Mouse (Mus musculus) lung, embryonic 14.5 days (tissue): ENCODE results near the gene Yaf2. TPM values are rescaled to one million over a fixed set of nuclear protein-coding genes. Genes with fewer than 3 reads are reported as not detected.
"Not testable (repeated sequence)": the region's sequence is repeated elsewhere in the genome, so short reads cannot be mapped to it uniquely, and the experiment has no call there.

Experiments used
- ATAC-seq: fragments of 200-750 bp; cut with Nextera tagmentation; 2 replicates; pipeline ENCODE4 v1.8.0; 2017; ENCODE audit warnings: mild to moderate bottlenecking, moderate TSS enrichment, moderate library complexity; ENCODE audit not compliant: insufficient read depth
- DNase-seq: peaks from one replicate; pipeline ENCODE4 v3.0.0-alpha.2; 2015
- H3K27ac ChIP-seq: fragments of 300-500 bp; sonication (generic); 2 replicates; pipeline ENCODE4 v1.5.1; 2014; ENCODE audit warnings: low read depth, mild to moderate bottlenecking, moderate library complexity
- H3K27me3 ChIP-seq: fragments of 300-500 bp; sonication (generic); 2 replicates; pipeline ENCODE4 v1.6.1; 2014; ENCODE audit warnings: low read length, control low read depth; ENCODE audit not compliant: insufficient read depth
- H3K36me3 ChIP-seq: fragments of 300-500 bp; sonication (generic); 2 replicates; pipeline ENCODE4 v1.6.1; 2014; ENCODE audit warnings: control low read depth; ENCODE audit not compliant: insufficient read depth
- H3K4me1 ChIP-seq: fragments of 300-500 bp; sonication (generic); 2 replicates; pipeline ENCODE4 v1.6.1; 2014; ENCODE audit warnings: antibody characterized with exemption, control low read depth; ENCODE audit not compliant: insufficient read depth
- H3K4me2 ChIP-seq: fragments of 300-500 bp; sonication (generic); 2 replicates; pipeline ENCODE4 v1.6.1; 2014; ENCODE audit warnings: mild to moderate bottlenecking
- H3K4me3 ChIP-seq: fragments of 300-500 bp; sonication (generic); 2 replicates; pipeline ENCODE4 v1.5.1; 2014; ENCODE audit warnings: low read depth, low read length
- H3K9ac ChIP-seq: fragments of 300-500 bp; sonication (generic); 2 replicates; pipeline ENCODE4 v1.6.1; 2014
- H3K9me3 ChIP-seq: fragments of 300-500 bp; sonication (generic); 2 replicates; pipeline ENCODE4 v1.6.1; 2016; ENCODE audit warnings: low read depth, low read length, control low read depth
- CTCF ChIP-seq: IDR thresholded peaks from 2 replicates; pipeline ENCODE4 v1.5.1; 2016; ENCODE audit warnings: antibody characterized with exemption, low read depth
- WGBS: fragments of 180-500 bp; shearing (Covaris S2); extraction: QIAGEN DNeasy Blood & Tissue Kit; methylation state at CpG from one replicate; pipeline ENCODE4 v1.1.7; 2014; 5-methylcytosine and 5-hydroxymethylcytosine counted together
- polyA plus RNA-seq: library from polyadenylated mRNA; unstranded; fragments of >200 nt; fragmentation: Nextera tagmentation; extraction: Ambion mirVana; gene quantifications from 2 replicates; pipeline ENCODE4 v1.2.1, GENCODE M21; 2014

Gene Yaf2
- polyA plus RNA-seq = 95.3 and 97.7 TPM in 2 replicates

DNA sequence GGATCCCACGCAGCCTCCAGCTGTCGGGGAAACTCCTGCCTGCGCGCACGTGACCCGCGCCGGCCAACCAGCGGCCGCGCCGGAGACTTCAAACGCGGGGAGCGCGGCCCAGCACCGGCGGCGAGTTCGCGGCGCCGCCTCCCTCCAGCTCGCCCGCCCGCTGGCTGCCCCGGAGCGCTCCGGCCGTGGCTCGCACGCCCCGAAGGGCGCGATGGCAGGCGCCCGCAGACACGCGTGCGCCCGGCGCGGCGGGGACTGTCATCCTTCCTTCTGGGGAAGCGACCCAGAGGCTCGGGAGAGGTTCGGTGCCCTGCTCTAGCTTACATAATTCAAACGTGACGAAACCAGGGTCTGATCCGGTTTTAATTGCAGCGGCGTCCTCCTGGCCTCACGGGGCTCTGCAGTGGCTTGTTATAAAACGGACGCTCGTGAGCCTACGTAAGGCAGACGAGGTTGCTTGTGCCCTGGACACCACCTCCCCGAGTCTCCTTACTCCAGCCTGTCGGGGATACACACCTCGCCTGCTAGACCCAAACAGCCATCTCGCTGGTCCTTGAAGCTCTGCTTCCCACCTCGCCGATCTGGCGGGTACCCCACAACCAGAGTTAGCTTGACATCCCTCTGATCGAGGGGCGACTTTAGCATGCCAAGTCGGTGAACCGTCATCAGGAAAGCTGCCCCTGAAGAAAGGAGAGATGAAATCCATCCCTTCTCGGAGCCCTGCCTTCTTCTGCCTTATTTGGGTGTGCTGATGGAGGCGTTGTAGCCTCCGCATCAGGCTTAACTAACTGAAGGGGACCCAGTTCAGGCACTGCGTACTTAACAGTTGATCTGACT is at the start of gene Yaf2:
Gene Yaf2, minus strand, starts transcription at position 11 of the 837 bp plus-strand sequence.
- TF ChIP-seq CTCF = no peak
- Histone ChIP-seq H3K27ac (peak within 1 kb of the TSS; percentile 96), H3K27me3 (no peaks in the 10 kb centered on the region), H3K9me3 (no peaks in the 10 kb centered on the region), H3K36me3 (peaks cover 5% of the 10 kb centered on the region; the same call in 1 of the 2 replicates), H3K4me2 (peak within 1 kb of the TSS; percentile 95), H3K4me3 (peak within 1 kb of the TSS; percentile 71), H3K9ac (peak within 1 kb of the TSS; percentile 92), H3K4me1 (no peaks in the 10 kb centered on the region)
- ATAC-seq (peak; percentile 94), DNase-seq (peak; percentile 94)
- under 1% methylated on average over 67 of the region's 73 CpGs for WGBS

GRCm38 (mm10) chr15:93381337-93381736 is 44.6 kb upstream of the Yaf2 start:
- no peak for DNase-seq
- 65% methylated on average over 5 of the region's 5 CpGs for WGBS
- H3K36me3 ChIP-seq = peaks cover 15% of the 10 kb centered on the region
- H3K4me1 ChIP-seq = no peaks in the 10 kb centered on the region
- no peak for TF ChIP-seq CTCF
- H3K27ac ChIP-seq = no peak overlapping the region
- no peak overlapping the region for H3K4me3 ChIP-seq
- no peaks in the 10 kb centered on the region for H3K9me3 ChIP-seq
- H3K9ac ChIP-seq = no peak overlapping the region
- no peak for ATAC-seq
- H3K4me2 ChIP-seq = no peak overlapping the region
- H3K27me3 ChIP-seq = no peaks in the 10 kb centered on the region

GRCm38 (mm10) chr15:93379177-93379576 is 42.4 kb upstream of the Yaf2 start:
- Histone ChIP-seq H3K27ac (no peak overlapping the region), H3K9me3 (no peaks in the 10 kb centered on the region), H3K4me3 (no peak overlapping the region), H3K4me1 (no peaks in the 10 kb centered on the region), H3K36me3 (no peaks in the 10 kb centered on the region), H3K4me2 (no peak overlapping the region), H3K27me3 (no peaks in the 10 kb centered on the region), H3K9ac (no peak overlapping the region)
- 67% methylated on average over 3 of the region's 3 CpGs for WGBS
- TF ChIP-seq CTCF = peak; percentile 50
- DNase-seq (peak; percentile 21), ATAC-seq (no peak)

- Histone ChIP-seq H3K4me1 (no peaks in the 10 kb centered on the region), H3K9me3 (no peaks in the 10 kb centered on the region), H3K36me3 (no peaks in the 10 kb centered on the region), H3K27ac (no peak overlapping the region), H3K4me3 (no peak overlapping the region), H3K27me3 (no peaks in the 10 kb centered on the region), H3K9ac (no peak overlapping the region), H3K4me2 (no peak overlapping the region)
- no peak for TF ChIP-seq CTCF
- no peak for DNase-seq
- ATAC-seq = no peak
- 85% methylated on average over 5 of the region's 5 CpGs for WGBS
Observed at GRCm38 (mm10) chr15:93375696-93376095, 39.0 kb upstream of the Yaf2 start.

DNA sequence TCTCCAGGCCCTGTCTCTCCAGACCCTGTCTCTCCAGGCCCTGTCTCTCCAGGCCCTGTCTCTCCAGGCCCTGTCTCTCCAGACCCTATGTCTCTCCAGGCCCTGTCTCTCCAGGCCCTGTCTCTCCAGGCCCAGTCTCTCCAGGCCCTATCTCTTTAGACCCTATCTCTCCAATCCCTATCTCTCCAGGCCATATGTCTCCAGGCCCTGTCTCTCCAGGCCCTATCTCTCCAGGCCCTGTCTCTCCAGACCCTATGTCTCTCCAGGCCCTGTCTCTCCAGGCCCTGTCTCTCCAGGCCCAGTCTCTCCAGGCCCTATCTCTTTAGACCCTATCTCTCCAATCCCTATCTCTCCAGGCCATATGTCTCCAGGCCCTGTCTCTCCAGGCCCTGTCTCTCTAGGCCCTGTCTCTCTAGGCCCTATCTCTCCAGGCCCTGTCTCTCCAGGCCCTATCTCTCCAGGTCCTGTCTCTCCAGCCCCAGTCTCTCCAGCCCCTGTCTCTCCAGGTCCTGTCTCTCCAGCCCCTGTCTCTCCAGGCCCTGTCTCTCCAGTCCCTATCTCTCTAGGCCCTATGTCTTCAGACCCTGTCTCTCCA is 35.9 kb upstream of the Yaf2 start:
- not testable (repeated sequence) for H3K36me3 ChIP-seq, H3K27me3 ChIP-seq, H3K27ac ChIP-seq, H3K4me2 ChIP-seq, ATAC-seq, DNase-seq, H3K9ac ChIP-seq, H3K9me3 ChIP-seq, H3K4me3 ChIP-seq, H3K4me1 ChIP-seq

GRCm38 (mm10) chr15:93371838-93372237 is 35.1 kb upstream of the Yaf2 start:
- WGBS = 79% methylated on average over 2 of the region's 2 CpGs
- H3K36me3 ChIP-seq = no peaks in the 10 kb centered on the region

DNA sequence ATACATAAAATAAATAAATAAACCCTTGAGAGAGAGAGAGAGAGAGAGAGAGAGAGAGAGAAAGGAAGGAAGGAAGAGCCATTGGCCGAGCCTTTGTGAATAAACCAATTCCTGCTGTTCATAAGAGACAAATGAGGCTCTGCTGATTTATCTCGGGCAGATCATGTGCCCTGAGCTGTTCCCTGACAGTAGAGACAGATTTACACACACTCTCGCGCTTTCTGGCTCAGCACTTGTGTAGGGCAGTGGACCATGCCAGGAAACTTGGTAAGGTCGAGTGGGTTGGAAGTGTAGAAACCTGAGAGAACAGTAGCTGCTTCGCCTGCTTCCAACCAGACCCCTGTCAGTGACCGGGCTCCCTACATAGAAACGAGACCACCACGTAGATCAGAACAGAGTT is 31.8 kb upstream of the Yaf2 start:
- no peak overlapping the region for H3K27ac ChIP-seq
- H3K4me1 ChIP-seq = no peaks in the 10 kb centered on the region; the same call in 1 of the 2 replicates
- ATAC-seq (peak; percentile 60; the same call in 1 of the 2 replicates), DNase-seq (peak; percentile 57)
- no peak overlapping the region for H3K4me3 ChIP-seq
- TF ChIP-seq CTCF = no peak
- WGBS = 36% methylated on average over 9 of the region's 9 CpGs
- no peaks in the 10 kb centered on the region for H3K27me3 ChIP-seq
- no peaks in the 10 kb centered on the region for H3K36me3 ChIP-seq
- no peaks in the 10 kb centered on the region for H3K9me3 ChIP-seq
- H3K9ac ChIP-seq = no peak overlapping the region
- H3K4me2 ChIP-seq = no peak overlapping the region

More at GRCm38 (mm10) chr15:93371838-93372237, 35.1 kb upstream of the Yaf2 start:
- TF ChIP-seq CTCF = 0 out of 2 replicates have a peak, but pooled peaks have one; percentile 21
- Histone ChIP-seq H3K9ac (no peak overlapping the region), H3K4me1 (no peaks in the 10 kb centered on the region), H3K27me3 (no peaks in the 10 kb centered on the region), H3K4me2 (no peak overlapping the region), H3K4me3 (no peak overlapping the region), H3K9me3 (no peaks in the 10 kb centered on the region), H3K27ac (no peak overlapping the region)
- DNase-seq (no peak), ATAC-seq (no peak)
